Mouse (Mus musculus) c-Kit-positive CD71-positive TER-119-positive erythroid progenitor cells, embryonic 14.5 days (primary cell): ENCODE results near the gene Gm28553.
"Not testable (repeated sequence)": the region's sequence is repeated elsewhere in the genome, so short reads cannot be mapped to it uniquely, and the experiment has no call there.

Source experiments
- DNase-seq: peaks from one replicate; pipeline ENCODE4 v3.0.0-alpha.2; 2013; ENCODE audit warnings: low spot score

Gm28553 gene

DNA sequence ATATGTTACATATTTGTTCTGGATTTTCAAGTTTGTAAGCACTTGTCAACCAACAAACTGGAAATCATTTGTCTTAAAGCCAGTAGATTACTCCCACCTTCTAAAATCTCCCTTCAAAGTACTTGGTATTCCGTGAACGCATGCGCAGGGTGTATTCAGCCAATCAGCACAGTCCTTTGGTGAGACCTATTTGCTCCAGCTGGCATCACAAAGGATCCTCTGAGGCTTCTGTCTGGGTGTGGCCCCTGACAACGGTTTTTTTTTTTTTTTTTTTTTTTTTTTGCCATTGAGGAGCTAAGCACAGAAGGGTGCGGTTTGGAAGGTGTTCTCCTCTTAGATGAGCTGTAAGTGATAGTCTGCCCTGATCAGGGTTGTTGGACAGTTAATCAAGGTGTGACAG is at the start of gene Gm28553:
TSS of gene Gm28553 (plus strand) at position 301 of the 400 bp plus-strand sequence.
- not testable (repeated sequence) for DNase-seq
